Comparison of ENCODE assay signal across 11 mouse cellular contexts in the genomic region with DNA sequence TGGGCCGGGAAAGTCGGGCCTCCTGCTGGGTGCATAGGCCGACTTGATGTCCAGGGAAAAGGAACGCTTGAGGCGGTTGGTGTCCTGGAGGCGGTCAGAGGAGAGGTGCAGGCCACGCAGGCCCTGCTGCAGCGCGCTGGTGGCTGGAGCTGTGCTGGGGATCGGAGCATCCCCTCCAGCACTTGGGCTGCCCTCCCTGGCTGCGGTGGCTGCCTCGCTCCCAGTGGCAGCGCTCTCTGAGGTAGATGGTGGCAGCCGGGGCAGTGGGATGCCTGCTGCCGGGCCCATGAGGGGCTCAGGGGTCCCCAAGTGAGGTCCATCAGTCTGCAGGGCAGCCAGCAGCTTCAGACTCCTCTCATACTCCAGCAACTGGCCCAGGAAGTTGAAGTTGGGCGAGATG. TPM values are rescaled to one million over a fixed set of nuclear protein-coding genes. Genes with fewer than 3 reads are reported as not detected.
DNase-seq lines count a peak whose midpoint lies in the region; ATAC-seq lines count a peak whose summit lies in the region.
"Had no signal": no experiment of that assay in that cellular context is flagged by ENCODE, and none has a peak within 500 bp of the region (broad histone marks: within the 10 kb centered on the region; RNA-seq: fewer than 3 reads in every experiment).

No protein-coding gene starts in this region.

- no peak overlapping the region for H3K9ac ChIP-seq in liver, embryonic 11.5 days (ENCODE audit: low read depth, low read length)
- no peak overlapping the region for H3K9ac ChIP-seq in liver, embryonic 15.5 days
- H3K9ac ChIP-seq: heart, embryonic 15.5 days had no signal

- H3K4me1 ChIP-seq in liver, embryonic 11.5 days (replicated peaks; ENCODE audit: control insufficient read depth, insufficient read depth, low read length), result peaks cover 20% of the 10 kb centered on the region
- peaks cover 11% of the 10 kb centered on the region for H3K4me1 ChIP-seq in embryonic facial prominence, embryonic 10.5 days
- H3K4me1 ChIP-seq in hindbrain, embryonic 10.5 days (replicated peaks), result peaks cover 17% of the 10 kb centered on the region
- H3K4me1 ChIP-seq in liver, embryonic 15.5 days (replicated peaks), result peaks cover 45% of the 10 kb centered on the region

- H3K27ac ChIP-seq in liver, embryonic 11.5 days (ENCODE audit: low read depth, low read length), result no peak overlapping the region
- no peak overlapping the region; the same call in 1 of the 2 replicates for H3K27ac ChIP-seq in embryonic facial prominence, embryonic 10.5 days (replicated peaks)
- no peak overlapping the region for H3K27ac ChIP-seq in hindbrain, embryonic 10.5 days
- no peak overlapping the region for H3K27ac ChIP-seq in liver, embryonic 15.5 days (replicated peaks)
- H3K27ac ChIP-seq: heart, embryonic 15.5 days had no signal

- DNase-seq in liver, embryonic 11.5 days (ENCODE audit: low spot score), result no peak
- DNase-seq in liver, result no peak
- no peak for DNase-seq in embryonic facial prominence, embryonic 10.5 days (ENCODE audit: low spot score)
- DNase-seq in hindbrain, embryonic 10.5 days (ENCODE audit: low spot score), result no peak
- DNase-seq in thymus, postnatal 36 days, result no peak
- DNase-seq in lung, postnatal 4 days, result no peak
- DNase-seq: kidney, postnatal 10 days had no signal

- no peak for ATAC-seq in liver, embryonic 11.5 days (replicated peaks; ENCODE audit: low FRiP score)
- ATAC-seq in liver, embryonic 15.5 days (ENCODE audit: insufficient read depth), result no peak

- H3K4me3 ChIP-seq in liver, embryonic 11.5 days (ENCODE audit: low read depth, low read length), result peak overlapping the region; percentile 22
- H3K4me3 ChIP-seq in embryonic facial prominence, embryonic 10.5 days, result peak overlapping the region; percentile 57
- peak overlapping the region; percentile 48 for H3K4me3 ChIP-seq in hindbrain, embryonic 10.5 days
- H3K4me3 ChIP-seq in liver, embryonic 15.5 days (replicated peaks), result no peak overlapping the region; the same call in 1 of the 2 replicates
- H3K4me3 ChIP-seq: heart, embryonic 15.5 days had no signal

- H3K4me2 ChIP-seq in liver, embryonic 11.5 days, result peak overlapping the region; percentile 52
- peak overlapping the region; percentile 18; the same call in 1 of the 2 replicates for H3K4me2 ChIP-seq in liver, embryonic 15.5 days

- no peaks in the 10 kb centered on the region for H3K9me3 ChIP-seq in liver, embryonic 11.5 days (ENCODE audit: control insufficient read depth, low read length)
- no peaks in the 10 kb centered on the region for H3K9me3 ChIP-seq in embryonic facial prominence, embryonic 10.5 days
- H3K9me3 ChIP-seq in hindbrain, embryonic 10.5 days, result no peaks in the 10 kb centered on the region
- no peaks in the 10 kb centered on the region for H3K9me3 ChIP-seq in liver, embryonic 15.5 days (replicated peaks)
- H3K9me3 ChIP-seq: G1E; heart, embryonic 15.5 days had no signal

- WGBS in liver, embryonic 11.5 days, result 23% methylated on average over 16 of the region's 16 CpGs
- WGBS in embryonic facial prominence, embryonic 10.5 days, result 10% methylated on average over 16 of the region's 16 CpGs
- WGBS in hindbrain, embryonic 10.5 days, result 15% methylated on average over 16 of the region's 16 CpGs
- WGBS in liver, embryonic 15.5 days (ENCODE audit: insufficient replicate concordance), result 33% methylated on average over 16 of the region's 16 CpGs

- H3K36me3 ChIP-seq in liver, embryonic 11.5 days (ENCODE audit: control insufficient read depth, insufficient read depth, low read length), result no peaks in the 10 kb centered on the region
- H3K36me3 ChIP-seq in embryonic facial prominence, embryonic 10.5 days (replicated peaks), result peaks cover 10% of the 10 kb centered on the region; the same call in 1 of the 2 replicates
- peaks cover 71% of the 10 kb centered on the region for H3K36me3 ChIP-seq in hindbrain, embryonic 10.5 days
- H3K36me3 ChIP-seq in liver, embryonic 15.5 days (replicated peaks), result peaks cover 37% of the 10 kb centered on the region
- H3K36me3 ChIP-seq: G1E had no signal

- H3K27me3 ChIP-seq in liver, embryonic 11.5 days (replicated peaks; ENCODE audit: control insufficient read depth, insufficient read depth, low read length), result peaks cover 64% of the 10 kb centered on the region
- H3K27me3 ChIP-seq in embryonic facial prominence, embryonic 10.5 days (replicated peaks; ENCODE audit: low read depth, poor library complexity, severe bottlenecking), result peaks cover 88% of the 10 kb centered on the region
- H3K27me3 ChIP-seq in hindbrain, embryonic 10.5 days (ENCODE audit: insufficient read depth, poor library complexity, severe bottlenecking), result peaks cover 89% of the 10 kb centered on the region
- peaks cover 75% of the 10 kb centered on the region for H3K27me3 ChIP-seq in liver, embryonic 15.5 days

RNA-seq across cellular contexts. Expression of gene Dusp8, which starts 13.0 kb away (rescaled TPM):
- 2.5 and 2.6 TPM in 2 replicates for polyA plus RNA-seq in liver, embryonic 11.5 days (2014; fragmentation: Nextera tagmentation; extraction: Ambion mirVana)
- polyA plus RNA-seq in embryonic facial prominence, embryonic 10.5 days (2016; fragmentation: Nextera tagmentation; extraction: Ambion mirVana), result 3.2 and 3.4 TPM in 2 replicates
- 7.8 and 20.1 TPM in 2 replicates for polyA plus RNA-seq in hindbrain, embryonic 10.5 days (2016; fragmentation: Nextera tagmentation; extraction: Ambion mirVana)
- polyA plus RNA-seq in liver, embryonic 15.5 days (2015; fragmentation: Nextera tagmentation; extraction: Ambion mirVana), result 4.3 and 4.4 TPM in 2 replicates
- polyA plus RNA-seq: G1E had no signal

RNA-seq across cellular contexts. Expression of gene Mob2, which starts 21.7 kb away (rescaled TPM):
- polyA plus RNA-seq in liver, embryonic 11.5 days (2014; fragmentation: Nextera tagmentation; extraction: Ambion mirVana), result 63.1 and 67.1 TPM in 2 replicates
- polyA plus RNA-seq in embryonic facial prominence, embryonic 10.5 days (2016; fragmentation: Nextera tagmentation; extraction: Ambion mirVana), result 67.4 and 68.0 TPM in 2 replicates
- polyA plus RNA-seq in hindbrain, embryonic 10.5 days (2016; fragmentation: Nextera tagmentation; extraction: Ambion mirVana), result 61.4 and 62.4 TPM in 2 replicates
- polyA plus RNA-seq in liver, embryonic 15.5 days (2015; fragmentation: Nextera tagmentation; extraction: Ambion mirVana), result 66.1 and 70.2 TPM in 2 replicates

RNA-seq across cellular contexts. Expression of gene Gm45618, which starts 37.9 kb away (rescaled TPM):
- polyA plus RNA-seq in liver, embryonic 11.5 days (2014; fragmentation: Nextera tagmentation; extraction: Ambion mirVana), result not detected in 2 replicates
- polyA plus RNA-seq in embryonic facial prominence, embryonic 10.5 days (2016; fragmentation: Nextera tagmentation; extraction: Ambion mirVana), result not detected in 2 replicates
- not detected in 2 replicates for polyA plus RNA-seq in hindbrain, embryonic 10.5 days (2016; fragmentation: Nextera tagmentation; extraction: Ambion mirVana)
- not detected in 2 replicates for polyA plus RNA-seq in liver, embryonic 15.5 days (2015; fragmentation: Nextera tagmentation; extraction: Ambion mirVana)
- polyA plus RNA-seq: G1E; heart, embryonic 15.5 days; small intestine, adult 2 months had no signal

RNA-seq across cellular contexts. Expression of gene Gm39115, which starts 53.2 kb away (rescaled TPM):
- not detected in 2 replicates for polyA plus RNA-seq in liver, embryonic 11.5 days (2014; fragmentation: Nextera tagmentation; extraction: Ambion mirVana)
- polyA plus RNA-seq in embryonic facial prominence, embryonic 10.5 days (2016; fragmentation: Nextera tagmentation; extraction: Ambion mirVana), result not detected in 2 replicates
- polyA plus RNA-seq in hindbrain, embryonic 10.5 days (2016; fragmentation: Nextera tagmentation; extraction: Ambion mirVana), result not detected in 2 replicates
- polyA plus RNA-seq in liver, embryonic 15.5 days (2015; fragmentation: Nextera tagmentation; extraction: Ambion mirVana), result not detected in 2 replicates
- polyA plus RNA-seq: G1E; heart, embryonic 15.5 days; small intestine, adult 2 months had no signal
